Mouse (Mus musculus): ENCODE results near the gene Arhgef3. TPM values are rescaled to one million over a fixed set of nuclear protein-coding genes. Genes with fewer than 3 reads are reported as not detected.

Gene Arhgef3
- polyA plus RNA-seq, 1 experiment from 2014 or later: 15.2 TPM

DNA sequence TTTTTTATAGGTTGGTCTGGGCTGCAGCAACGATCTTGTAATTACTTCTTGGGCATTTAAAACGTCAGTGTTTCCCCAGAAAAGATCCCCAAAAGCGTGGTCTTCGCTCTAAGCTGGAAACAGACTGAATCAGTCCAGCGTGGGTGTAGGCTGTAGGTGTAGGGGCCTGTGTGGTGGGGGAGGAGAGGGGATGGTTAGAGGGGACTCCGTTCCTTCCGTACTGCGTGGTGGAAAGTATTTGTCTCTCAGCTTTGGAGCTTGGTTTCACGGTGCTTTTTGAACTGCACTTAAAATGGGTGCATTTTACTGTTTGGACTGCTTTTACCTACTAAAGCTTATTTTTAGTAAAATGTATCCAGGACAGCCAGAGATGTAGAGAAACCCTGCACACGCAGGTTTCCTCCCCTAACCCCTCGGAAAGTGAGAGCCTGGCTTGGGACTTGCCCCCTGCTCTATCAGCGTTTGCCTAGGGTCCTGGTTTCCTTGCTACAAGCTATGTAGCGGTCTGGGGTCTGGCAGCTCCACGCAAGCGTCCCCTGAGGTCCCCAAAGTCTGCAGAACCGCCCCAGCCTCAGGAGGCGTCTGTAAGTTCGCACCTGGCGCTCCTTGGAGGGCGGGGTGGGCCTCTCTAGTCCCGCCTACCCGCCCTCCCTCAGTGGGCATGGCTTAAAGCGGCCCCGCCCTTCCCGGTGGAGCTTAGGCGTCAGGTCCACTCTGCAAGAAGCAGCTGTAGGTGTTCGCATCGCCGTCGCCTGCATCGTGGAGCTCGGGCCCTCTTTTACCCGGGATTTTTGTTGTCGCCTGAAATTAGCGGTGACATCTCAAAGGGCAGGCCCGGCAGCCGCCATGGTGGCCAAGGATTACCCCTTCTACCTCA is 220.9 kb downstream of the Arhgef3 start:
- 5% methylated on average over 37 of the region's 37 CpGs for WGBS
- H3K4me2 ChIP-seq: peak overlapping the region; percentile 99
- no peaks in the 10 kb centered on the region for H3K9me3 ChIP-seq
- H3K9ac ChIP-seq: peak overlapping the region; percentile 66
- H3K4me1 ChIP-seq: 0 out of 2 replicates have a peak, but pooled peaks cover 11% of the 10 kb centered on the region
- H3K36me3 ChIP-seq: no peaks in the 10 kb centered on the region
- no peaks in the 10 kb centered on the region for H3K27me3 ChIP-seq (replicated peaks)
- ATAC-seq (ENCODE audit: insufficient read depth, low FRiP score, low read depth): peak; percentile 95
- peak overlapping the region; percentile 59 for H3K4me3 ChIP-seq (replicated peaks)
- no peak overlapping the region for H3K27ac ChIP-seq

GRCm38 (mm10) chr14:27336208-27337114 is 221.8 kb downstream of the Arhgef3 start:
- Histone ChIP-seq H3K4me1 (peaks cover 11% of the 10 kb centered on the region; the same call in 1 of the 2 replicates), H3K9ac (peak overlapping the region; percentile 66), H3K4me3 (replicated peaks) (peak overlapping the region; percentile 59), H3K9me3 (no peaks in the 10 kb centered on the region), H3K4me2 (peak overlapping the region; percentile 99), H3K27me3 (replicated peaks) (no peaks in the 10 kb centered on the region), H3K36me3 (no peaks in the 10 kb centered on the region), H3K27ac (no peak overlapping the region)
- 4% methylated on average over 34 of the region's 34 CpGs for WGBS
- peak; percentile 67 for ATAC-seq (ENCODE audit: insufficient read depth, low FRiP score, low read depth)

- Histone ChIP-seq H3K36me3 (no peaks in the 10 kb centered on the region), H3K9ac (no peak overlapping the region), H3K4me1 (peaks cover 11% of the 10 kb centered on the region; the same call in 1 of the 2 replicates), H3K9me3 (no peaks in the 10 kb centered on the region), H3K27me3 (replicated peaks) (no peaks in the 10 kb centered on the region), H3K4me3 (replicated peaks) (peak overlapping the region; percentile 59), H3K4me2 (peak overlapping the region; percentile 99), H3K27ac (no peak overlapping the region)
- ATAC-seq (ENCODE audit: insufficient read depth, low FRiP score, low read depth): no peak
- WGBS: 49% methylated on average over 6 of the region's 6 CpGs
Observed at GRCm38 (mm10) chr14:27337156-27337555, 222.5 kb downstream of the Arhgef3 start.

- Histone ChIP-seq H3K4me1 (peaks cover 8% of the 10 kb centered on the region; the same call in 1 of the 2 replicates), H3K9me3 (no peaks in the 10 kb centered on the region), H3K4me3 (replicated peaks) (no peak overlapping the region), H3K4me2 (peak overlapping the region; percentile 99; the same call in 1 of the 2 replicates), H3K9ac (no peak overlapping the region), H3K27ac (no peak overlapping the region), H3K36me3 (no peaks in the 10 kb centered on the region), H3K27me3 (replicated peaks) (no peaks in the 10 kb centered on the region)
- 30% methylated on average over 12 of the region's 12 CpGs for WGBS
- no peak for ATAC-seq (ENCODE audit: insufficient read depth, low FRiP score, low read depth)
Observed at GRCm38 (mm10) chr14:27338034-27338708, 223.5 kb downstream of the Arhgef3 start.

GRCm38 (mm10) chr14:27340682-27341415 is 226.2 kb downstream of the Arhgef3 start:
- Histone ChIP-seq H3K27ac (peak overlapping the region; percentile 11; the same call in 1 of the 2 replicates), H3K4me3 (replicated peaks) (no peak overlapping the region), H3K4me1 (peaks cover 8% of the 10 kb centered on the region; the same call in 1 of the 2 replicates), H3K9me3 (no peaks in the 10 kb centered on the region), H3K4me2 (no peak overlapping the region), H3K27me3 (replicated peaks) (no peaks in the 10 kb centered on the region), H3K9ac (no peak overlapping the region), H3K36me3 (no peaks in the 10 kb centered on the region)
- no peak for ATAC-seq (ENCODE audit: insufficient read depth, low FRiP score, low read depth)
- WGBS: 67% methylated on average over 5 of the region's 5 CpGs

GRCm38 (mm10) chr14:27341486-27341885 is 226.8 kb downstream of the Arhgef3 start:
- ATAC-seq (ENCODE audit: insufficient read depth, low FRiP score, low read depth): no peak
- no peaks in the 10 kb centered on the region for H3K9me3 ChIP-seq

GRCm38 (mm10) chr14:27342451-27342850 is 227.8 kb downstream of the Arhgef3 start:
- no peaks in the 10 kb centered on the region for H3K36me3 ChIP-seq
- no peak for ATAC-seq (ENCODE audit: insufficient read depth, low FRiP score, low read depth)
- H3K27me3 ChIP-seq (replicated peaks): no peaks in the 10 kb centered on the region
- H3K4me1 ChIP-seq: peaks cover 2% of the 10 kb centered on the region; the same call in 1 of the 2 replicates
- no peak overlapping the region for H3K4me2 ChIP-seq
- H3K9me3 ChIP-seq: no peaks in the 10 kb centered on the region
- 62% methylated on average over 2 of the region's 2 CpGs for WGBS
- H3K9ac ChIP-seq: no peak overlapping the region
- no peak overlapping the region for H3K27ac ChIP-seq
- H3K4me3 ChIP-seq (replicated peaks): no peak overlapping the region

More at GRCm38 (mm10) chr14:27341486-27341885, 226.8 kb downstream of the Arhgef3 start:
- Histone ChIP-seq H3K4me1 (peaks cover 5% of the 10 kb centered on the region; the same call in 1 of the 2 replicates), H3K4me2 (no peak overlapping the region), H3K9ac (no peak overlapping the region), H3K4me3 (replicated peaks) (no peak overlapping the region), H3K27me3 (replicated peaks) (no peaks in the 10 kb centered on the region), H3K27ac (peak overlapping the region; percentile 9; the same call in 1 of the 2 replicates), H3K36me3 (no peaks in the 10 kb centered on the region)
- WGBS: 51% methylated on average over 5 of the region's 5 CpGs

DNA sequence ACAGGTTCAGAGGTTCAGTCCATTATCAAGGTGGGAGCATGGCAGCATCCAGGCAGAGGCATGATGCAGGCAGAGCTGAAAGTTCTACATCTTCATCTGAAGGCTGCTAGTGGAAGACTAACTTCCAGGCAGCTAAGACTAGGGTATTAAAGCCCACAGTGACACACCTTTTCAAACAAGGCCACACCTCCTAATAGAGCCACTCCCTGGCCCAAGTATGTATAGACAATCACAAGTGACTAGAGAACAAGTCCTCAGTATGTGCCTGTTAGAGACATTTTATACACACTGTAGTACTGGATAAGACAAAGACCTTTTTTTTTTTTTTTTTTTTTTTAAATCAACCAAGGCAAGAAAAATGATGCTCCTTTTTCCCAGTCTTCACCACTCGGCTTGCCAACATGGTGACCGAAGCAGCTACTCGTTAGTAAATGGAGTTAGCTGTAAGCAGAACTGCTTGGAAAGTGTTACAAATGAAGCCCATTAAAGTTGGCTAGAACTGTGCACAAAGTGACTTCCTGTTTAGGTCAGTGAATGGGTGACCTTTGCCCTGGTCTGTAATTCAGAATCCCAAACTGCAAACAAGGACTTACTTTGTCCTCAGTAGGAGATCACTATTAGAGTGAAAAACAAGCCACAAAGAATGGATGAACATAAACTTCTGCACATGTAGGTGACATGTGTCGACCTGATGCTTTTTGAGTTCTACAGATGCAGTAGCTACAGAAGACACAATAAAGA is 229.7 kb downstream of the Arhgef3 start:
- H3K27ac ChIP-seq: no peak overlapping the region
- H3K4me1 ChIP-seq: peaks cover 6% of the 10 kb centered on the region; the same call in 1 of the 2 replicates
- no peaks in the 10 kb centered on the region for H3K36me3 ChIP-seq
- no peaks in the 10 kb centered on the region for H3K27me3 ChIP-seq (replicated peaks)
- H3K4me2 ChIP-seq: no peak overlapping the region
- WGBS: 57% methylated on average over 4 of the region's 4 CpGs
- no peak overlapping the region for H3K4me3 ChIP-seq (replicated peaks)
- H3K9me3 ChIP-seq: no peaks in the 10 kb centered on the region
- ATAC-seq (ENCODE audit: insufficient read depth, low FRiP score, low read depth): no peak
- no peak overlapping the region for H3K9ac ChIP-seq

- H3K4me2 ChIP-seq: no peak overlapping the region
- H3K9me3 ChIP-seq: no peaks in the 10 kb centered on the region
- WGBS: 71% methylated on average over 7 of the region's 7 CpGs
- H3K4me1 ChIP-seq: peaks cover 10% of the 10 kb centered on the region; the same call in 1 of the 2 replicates
- no peak overlapping the region for H3K27ac ChIP-seq
- H3K27me3 ChIP-seq (replicated peaks): no peaks in the 10 kb centered on the region
- H3K4me3 ChIP-seq (replicated peaks): no peak overlapping the region
- H3K9ac ChIP-seq: no peak overlapping the region
- no peaks in the 10 kb centered on the region for H3K36me3 ChIP-seq
- ATAC-seq (ENCODE audit: insufficient read depth, low FRiP score, low read depth): no peak
Observed at GRCm38 (mm10) chr14:27345051-27345885, 230.6 kb downstream of the Arhgef3 start.

DNA sequence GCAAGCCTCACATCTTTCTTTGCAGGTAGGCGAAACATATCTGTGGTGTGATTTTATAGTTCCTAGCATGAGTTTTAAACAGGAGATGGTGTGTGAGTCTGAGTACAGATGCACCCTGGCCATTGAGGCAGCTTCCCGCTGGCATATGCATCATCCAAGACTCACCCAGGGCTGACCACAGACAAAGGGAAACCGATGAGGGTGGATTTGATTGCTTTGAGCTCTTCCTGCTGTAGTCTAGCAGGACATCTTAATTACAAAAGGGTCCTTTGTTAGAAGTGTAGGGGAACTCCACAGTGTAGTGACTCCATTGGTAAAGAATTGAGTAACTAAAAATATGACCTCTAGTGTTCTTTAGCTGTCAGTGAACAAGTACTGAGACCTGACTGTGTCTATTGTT is 232.5 kb downstream of the Arhgef3 start:
- H3K4me3 ChIP-seq (replicated peaks): no peak overlapping the region
- 70% methylated on average over 3 of the region's 3 CpGs for WGBS
- no peaks in the 10 kb centered on the region for H3K27me3 ChIP-seq (replicated peaks)
- H3K9me3 ChIP-seq: no peaks in the 10 kb centered on the region
- H3K27ac ChIP-seq: no peak overlapping the region
- ATAC-seq (ENCODE audit: insufficient read depth, low FRiP score, low read depth): no peak
- no peak overlapping the region for H3K9ac ChIP-seq
- H3K4me1 ChIP-seq: peaks cover 23% of the 10 kb centered on the region
- H3K36me3 ChIP-seq: no peaks in the 10 kb centered on the region
- no peak overlapping the region for H3K4me2 ChIP-seq

Data from stomach, embryonic 15.5 days (tissue).